Mouse (Mus musculus): Measurements from ENCODE around the gene Pttg1. TPM values are rescaled to one million over a fixed set of nuclear protein-coding genes. Genes with fewer than 3 reads are reported as not detected.

Gene Pttg1
- polyA plus RNA-seq, 1 experiment from 2014 or later = 180 TPM

GRCm38 (mm10) chr11:43411413-43411812, 14.6 kb downstream of the Pttg1 start:
- Histone ChIP-seq H3K9me3 (replicated peaks; ENCODE audit: low read length) (no peaks in the 10 kb centered on the region), H3K27ac (no peak overlapping the region), H3K4me1 (replicated peaks; ENCODE audit: insufficient read depth, low read length) (no peaks in the 10 kb centered on the region), H3K27me3 (ENCODE audit: insufficient read depth, low read length) (no peaks in the 10 kb centered on the region), H3K4me2 (ENCODE audit: low read length) (no peak overlapping the region), H3K9ac (ENCODE audit: low read depth, low read length) (no peak overlapping the region), H3K36me3 (ENCODE audit: insufficient read depth, low read length) (no peaks in the 10 kb centered on the region), H3K4me3 (replicated peaks; ENCODE audit: low read depth, low read length) (no peak overlapping the region)
- 4% methylated on average over 1 of the region's 1 CpGs for WGBS
- ATAC-seq (replicated peaks; ENCODE audit: low FRiP score, low read depth) (no peak), DNase-seq (ENCODE audit: low spot score) (peak; percentile 75)
- TF ChIP-seq CTCF (IDR thresholded peaks at IDR 0.05; ENCODE audit: low read depth) = peak; percentile 89

- no peak for ATAC-seq (replicated peaks; ENCODE audit: low FRiP score, low read depth)
These were observed 15.8 kb downstream of the Pttg1 start for GRCm38 (mm10) chr11:43410291-43410690.

GRCm38 (mm10) chr11:43408888-43409287, 17.2 kb downstream of the Pttg1 start:
- TF ChIP-seq CTCF (IDR thresholded peaks at IDR 0.05; ENCODE audit: low read depth) = no peak

More at GRCm38 (mm10) chr11:43410291-43410690, 15.8 kb downstream of the Pttg1 start:
- no peak for DNase-seq (ENCODE audit: low spot score)
- H3K4me3 ChIP-seq (replicated peaks; ENCODE audit: low read depth, low read length) = no peak overlapping the region
- no peak for TF ChIP-seq CTCF (IDR thresholded peaks at IDR 0.05; ENCODE audit: low read depth)
- H3K9me3 ChIP-seq (replicated peaks; ENCODE audit: low read length) = no peaks in the 10 kb centered on the region
- no peak overlapping the region for H3K27ac ChIP-seq
- no peaks in the 10 kb centered on the region for H3K36me3 ChIP-seq (ENCODE audit: insufficient read depth, low read length)
- WGBS = 65% methylated on average over 7 of the region's 7 CpGs
- no peaks in the 10 kb centered on the region for H3K4me1 ChIP-seq (replicated peaks; ENCODE audit: insufficient read depth, low read length)
- H3K4me2 ChIP-seq (ENCODE audit: low read length) = no peak overlapping the region
- H3K9ac ChIP-seq (ENCODE audit: low read depth, low read length) = no peak overlapping the region
- H3K27me3 ChIP-seq (ENCODE audit: insufficient read depth, low read length) = no peaks in the 10 kb centered on the region

GRCm38 (mm10) chr11:43404150-43404807, 21.8 kb downstream of the Pttg1 start:
- Histone ChIP-seq H3K4me2 (ENCODE audit: low read length) (no peak overlapping the region), H3K27ac (no peak overlapping the region), H3K9ac (ENCODE audit: low read depth, low read length) (no peak overlapping the region), H3K9me3 (replicated peaks; ENCODE audit: low read length) (no peaks in the 10 kb centered on the region), H3K4me3 (replicated peaks; ENCODE audit: low read depth, low read length) (no peak overlapping the region), H3K27me3 (ENCODE audit: insufficient read depth, low read length) (no peaks in the 10 kb centered on the region), H3K36me3 (ENCODE audit: insufficient read depth, low read length) (no peaks in the 10 kb centered on the region), H3K4me1 (replicated peaks; ENCODE audit: insufficient read depth, low read length) (no peaks in the 10 kb centered on the region)
- WGBS = 80% methylated on average over 15 of the region's 15 CpGs
- DNase-seq (ENCODE audit: low spot score) = no peak
- no peak for TF ChIP-seq CTCF (IDR thresholded peaks at IDR 0.05; ENCODE audit: low read depth)
- ATAC-seq (replicated peaks; ENCODE audit: low FRiP score, low read depth) = no peak

More at GRCm38 (mm10) chr11:43408888-43409287, 17.2 kb downstream of the Pttg1 start:
- DNase-seq (ENCODE audit: low spot score) = no peak
- no peak for ATAC-seq (replicated peaks; ENCODE audit: low FRiP score, low read depth)
- no peak overlapping the region for H3K4me2 ChIP-seq (ENCODE audit: low read length)
- H3K27me3 ChIP-seq (ENCODE audit: insufficient read depth, low read length) = no peaks in the 10 kb centered on the region
- no peaks in the 10 kb centered on the region for H3K4me1 ChIP-seq (replicated peaks; ENCODE audit: insufficient read depth, low read length)
- H3K9ac ChIP-seq (ENCODE audit: low read depth, low read length) = no peak overlapping the region
- 80% methylated on average over 2 of the region's 2 CpGs for WGBS
- H3K36me3 ChIP-seq (ENCODE audit: insufficient read depth, low read length) = no peaks in the 10 kb centered on the region
- no peaks in the 10 kb centered on the region for H3K9me3 ChIP-seq (replicated peaks; ENCODE audit: low read length)
- no peak overlapping the region for H3K4me3 ChIP-seq (replicated peaks; ENCODE audit: low read depth, low read length)
- no peak overlapping the region for H3K27ac ChIP-seq

- Histone ChIP-seq H3K4me3 (replicated peaks; ENCODE audit: low read depth, low read length) (no peak overlapping the region), H3K9ac (ENCODE audit: low read depth, low read length) (no peak overlapping the region), H3K4me1 (replicated peaks; ENCODE audit: insufficient read depth, low read length) (no peaks in the 10 kb centered on the region), H3K9me3 (replicated peaks; ENCODE audit: low read length) (no peaks in the 10 kb centered on the region), H3K36me3 (ENCODE audit: insufficient read depth, low read length) (no peaks in the 10 kb centered on the region), H3K27me3 (ENCODE audit: insufficient read depth, low read length) (no peaks in the 10 kb centered on the region), H3K4me2 (ENCODE audit: low read length) (no peak overlapping the region), H3K27ac (no peak overlapping the region)
- no peak for DNase-seq (ENCODE audit: low spot score)
- no peak for TF ChIP-seq CTCF (IDR thresholded peaks at IDR 0.05; ENCODE audit: low read depth)
- ATAC-seq (replicated peaks; ENCODE audit: low FRiP score, low read depth) = no peak
- 100% methylated on average over 1 of the region's 1 CpGs for WGBS
These were observed 25.9 kb downstream of the Pttg1 start for GRCm38 (mm10) chr11:43400131-43400530.

GRCm38 (mm10) chr11:43399297-43399696, 26.8 kb downstream of the Pttg1 start:
- peak; percentile 55 for TF ChIP-seq CTCF (IDR thresholded peaks at IDR 0.05; ENCODE audit: low read depth)
- no peaks in the 10 kb centered on the region for H3K9me3 ChIP-seq (replicated peaks; ENCODE audit: low read length)
- no peaks in the 10 kb centered on the region for H3K4me1 ChIP-seq (replicated peaks; ENCODE audit: insufficient read depth, low read length)
- no peak overlapping the region for H3K4me3 ChIP-seq (replicated peaks; ENCODE audit: low read depth, low read length)
- no peaks in the 10 kb centered on the region for H3K36me3 ChIP-seq (ENCODE audit: insufficient read depth, low read length)
- peak; percentile 59 for ATAC-seq (replicated peaks; ENCODE audit: low FRiP score, low read depth)
- no peak overlapping the region for H3K9ac ChIP-seq (ENCODE audit: low read depth, low read length)
- no peak overlapping the region for H3K4me2 ChIP-seq (ENCODE audit: low read length)
- peak; percentile 34 for DNase-seq (ENCODE audit: low spot score)
- 44% methylated on average over 4 of the region's 4 CpGs for WGBS
- H3K27ac ChIP-seq = no peak overlapping the region
- no peaks in the 10 kb centered on the region for H3K27me3 ChIP-seq (ENCODE audit: insufficient read depth, low read length)

GRCm38 (mm10) chr11:43396672-43397071, 29.4 kb downstream of the Pttg1 start:
- Histone ChIP-seq H3K27me3 (ENCODE audit: insufficient read depth, low read length) (no peaks in the 10 kb centered on the region), H3K4me2 (ENCODE audit: low read length) (no peak overlapping the region), H3K4me3 (replicated peaks; ENCODE audit: low read depth, low read length) (no peak overlapping the region), H3K9ac (ENCODE audit: low read depth, low read length) (no peak overlapping the region), H3K36me3 (ENCODE audit: insufficient read depth, low read length) (no peaks in the 10 kb centered on the region), H3K27ac (no peak overlapping the region), H3K9me3 (replicated peaks; ENCODE audit: low read length) (no peaks in the 10 kb centered on the region), H3K4me1 (replicated peaks; ENCODE audit: insufficient read depth, low read length) (no peaks in the 10 kb centered on the region)
- ATAC-seq (replicated peaks; ENCODE audit: low FRiP score, low read depth) (no peak), DNase-seq (ENCODE audit: low spot score) (no peak)
- WGBS = 56% methylated on average over 7 of the region's 7 CpGs
- TF ChIP-seq CTCF (IDR thresholded peaks at IDR 0.05; ENCODE audit: low read depth) = no peak
